Mouse (Mus musculus) adrenal gland, postnatal 25 days (tissue): Measurements from ENCODE around the gene Coro6. TPM values are rescaled to one million over a fixed set of nuclear protein-coding genes. Genes with fewer than 3 reads are reported as not detected.

Experiments used
- DNase-seq: peaks from one replicate; pipeline ENCODE4 v3.0.0; 2021; ENCODE audit warnings: mixed read lengths
- long read RNA-seq: library from polyadenylated mRNA; stranded (forward); transcript quantifications from one replicate; pipeline ENCODE4 v2.0.0, GENCODE M21; 2021
- total RNA-seq: library from RNA; stranded (reverse); gene quantifications from 2 replicates; pipeline ENCODE4 v1.2.3, GENCODE M21; 2021

The Coro6 gene
- total RNA-seq: 1.3 and 2.2 TPM in 2 replicates
- long read RNA-seq, partial matches to known transcripts: 0 of 1 reads
- long read RNA-seq, other reads (novel, unspliced or antisense): 1 of 1 reads

DNA sequence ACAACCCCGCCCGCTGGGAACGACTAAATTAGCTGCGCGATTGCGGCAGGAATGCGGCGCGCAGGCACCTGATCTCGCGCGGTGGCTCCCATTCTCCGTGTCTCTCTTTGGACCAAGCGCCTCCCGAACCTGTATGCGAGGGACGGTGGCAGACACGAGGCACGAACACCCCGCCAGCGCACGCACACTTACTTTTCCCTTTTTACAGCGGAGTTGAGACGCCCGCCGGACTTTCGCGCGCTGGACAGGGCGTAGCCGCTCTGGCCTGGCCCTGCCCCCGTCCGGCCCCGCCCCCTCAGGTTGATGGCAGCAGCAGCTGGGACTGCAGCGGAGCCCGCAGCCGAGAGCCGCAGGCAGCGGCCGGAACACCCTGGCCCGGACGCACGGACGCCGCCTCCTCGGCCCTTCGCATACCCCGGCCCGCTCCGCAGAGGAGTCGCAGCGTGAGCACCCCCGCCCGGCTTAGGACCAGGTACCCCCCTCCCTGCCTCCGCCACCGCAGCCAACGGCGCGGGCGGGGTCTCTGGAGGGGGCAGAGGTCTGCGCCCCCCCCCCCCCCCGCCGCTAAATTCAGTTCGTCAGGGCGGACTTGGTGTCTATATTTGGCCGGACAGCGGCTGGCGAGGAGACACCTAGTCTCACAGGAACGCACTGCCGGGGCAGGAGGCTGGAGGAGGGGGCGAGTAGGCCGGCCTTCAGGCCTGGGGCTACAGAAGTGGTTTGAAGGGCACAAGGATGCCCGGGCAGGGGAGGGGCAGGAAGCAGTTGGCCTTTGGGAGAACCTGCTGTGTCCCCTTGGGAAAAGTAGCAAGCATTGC is at the start of gene Coro6:
Coro6 (plus strand) TSS at position 129 of the 818 bp plus-strand sequence.
- DNase-seq: peak; percentile 84

DNA sequence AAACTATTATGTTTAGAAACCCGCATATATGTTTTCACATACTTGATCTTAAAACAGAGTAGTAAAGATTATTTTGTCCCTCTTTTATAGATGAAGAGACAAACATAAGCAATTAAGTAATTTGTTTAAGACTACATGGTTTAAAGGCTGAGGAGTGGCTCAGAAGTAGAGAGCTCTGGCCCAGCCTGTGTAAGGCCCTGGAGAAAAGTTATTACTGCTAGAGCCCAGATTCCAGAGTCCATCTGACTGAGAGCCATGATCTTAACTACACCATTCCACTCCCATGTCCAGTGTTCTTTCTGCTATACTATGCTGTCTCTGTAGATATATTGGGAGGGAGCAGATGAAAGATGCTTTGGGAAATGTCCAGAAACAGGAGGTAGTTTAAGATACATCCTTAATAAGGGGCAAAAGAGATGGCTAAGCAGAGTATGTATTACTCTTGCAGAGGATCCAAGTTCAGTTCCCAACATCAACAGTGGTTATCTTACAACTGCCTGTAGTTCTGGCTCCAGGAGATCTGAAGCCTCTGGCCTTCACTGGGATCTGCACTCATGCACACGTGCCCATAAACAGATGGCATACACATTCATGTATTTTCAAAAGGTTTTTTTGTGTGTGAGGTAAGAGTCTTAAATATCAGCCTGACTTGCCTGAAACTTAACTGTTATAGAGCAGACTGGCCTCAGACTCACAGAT is 47.9 kb upstream of the Coro6 start:
- no peak for DNase-seq

DNA sequence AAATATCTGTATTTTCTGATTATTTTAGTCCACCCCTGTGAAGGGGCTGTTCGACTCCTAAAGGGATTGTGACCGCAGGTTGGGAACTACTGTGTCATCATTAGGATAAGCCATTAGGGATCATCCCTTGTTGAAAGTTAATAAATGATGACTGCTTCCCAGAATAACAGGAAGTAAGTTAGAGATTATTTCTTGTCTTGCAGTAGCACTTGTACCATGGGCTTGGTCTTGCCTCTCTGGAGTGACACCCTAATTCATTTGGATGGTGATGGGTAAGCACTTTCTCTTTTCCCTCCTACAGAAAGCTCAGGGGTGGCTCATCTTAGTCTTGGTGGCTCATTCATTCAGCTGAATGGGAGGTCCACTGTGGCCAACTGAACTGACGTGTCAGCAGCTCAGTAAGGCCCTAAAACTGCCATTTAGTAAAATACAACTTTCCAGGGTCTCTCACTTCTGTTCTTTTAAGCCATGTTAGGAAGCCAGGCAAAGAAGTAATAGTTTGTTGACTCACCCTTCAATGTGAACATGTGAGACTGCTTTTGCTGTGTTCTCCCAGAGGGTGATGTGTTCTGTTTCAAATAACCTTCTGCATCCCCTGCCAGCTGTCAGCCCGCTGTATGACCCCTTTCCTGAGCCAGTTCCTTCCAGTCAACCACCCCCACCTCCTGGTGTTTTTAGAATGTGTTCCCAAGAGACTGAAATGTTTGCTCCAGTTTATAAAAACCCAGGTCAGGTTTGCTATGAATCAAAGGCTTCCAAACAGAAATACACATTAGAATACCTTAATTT is 45.8 kb upstream of the Coro6 start:
- DNase-seq: no peak

DNA sequence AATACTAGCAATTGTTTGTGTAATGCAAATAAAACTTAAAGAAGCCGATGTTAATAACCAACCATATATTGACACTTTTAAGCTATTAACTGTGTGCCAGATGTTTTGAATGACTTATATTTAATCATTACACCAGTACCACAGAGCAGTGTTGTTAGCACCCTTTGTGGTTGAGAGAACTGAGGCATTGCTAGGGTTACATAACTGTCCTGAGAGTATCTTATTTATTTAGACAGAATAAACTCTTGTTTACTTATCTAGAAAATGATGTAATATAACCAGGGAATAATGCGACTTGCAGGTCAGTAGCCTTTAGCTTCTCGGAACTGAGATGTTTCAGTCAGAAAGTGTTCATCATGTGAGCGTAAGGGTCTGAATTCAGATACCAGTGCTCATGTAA is 44.2 kb upstream of the Coro6 start:
- no peak for DNase-seq

DNA sequence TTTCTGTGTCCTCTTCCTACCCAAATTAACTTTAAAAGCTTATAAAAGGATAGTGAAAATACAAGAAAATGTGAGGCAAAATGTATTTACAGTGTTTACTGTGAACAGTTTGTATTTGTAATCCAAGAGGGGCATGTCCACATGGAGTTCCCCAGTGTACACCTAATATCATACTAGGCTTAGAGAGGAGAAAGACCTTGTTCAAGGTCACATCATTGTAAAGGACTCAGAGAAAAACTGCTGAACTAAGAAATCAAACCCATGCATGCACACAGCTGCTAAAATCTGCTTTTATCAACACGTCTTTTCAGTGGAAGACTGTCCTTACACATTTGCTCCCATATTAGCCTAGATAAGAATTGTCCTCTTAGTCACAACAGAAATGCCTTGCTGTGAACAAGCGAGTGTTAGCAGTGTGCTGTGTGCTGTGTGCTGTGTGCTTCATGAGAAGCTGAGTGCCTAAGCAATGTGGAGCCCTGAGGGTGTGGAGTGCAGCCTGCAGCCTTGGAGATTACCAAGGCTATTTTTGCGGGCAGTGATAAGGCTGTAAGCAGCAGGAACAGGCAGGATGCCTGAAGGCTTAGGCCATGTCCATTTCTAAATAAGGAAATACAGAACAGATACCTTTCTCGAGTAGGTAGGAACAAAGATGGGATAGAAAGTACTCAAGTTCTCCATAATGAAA is 38.9 kb upstream of the Coro6 start:
- DNase-seq: peak; percentile 8

DNA sequence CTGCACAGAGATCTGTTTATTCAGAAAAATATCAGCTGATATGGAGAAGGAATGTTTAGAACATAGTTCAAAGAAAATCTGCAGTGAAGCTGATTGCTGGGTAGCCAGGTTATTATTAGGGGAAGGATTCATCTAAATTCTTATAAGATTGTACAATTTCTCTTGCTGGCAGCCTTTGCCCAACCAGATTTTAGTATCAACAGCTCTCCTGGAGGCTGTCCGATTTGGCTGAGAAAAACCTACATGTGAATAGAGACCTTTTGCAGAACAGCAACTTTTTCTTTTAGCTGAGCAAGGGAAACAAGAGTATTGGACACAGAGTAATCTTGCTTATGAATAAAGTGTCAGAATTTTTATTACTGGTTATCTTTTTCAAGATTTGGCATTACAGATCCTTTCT is 33.8 kb upstream of the Coro6 start:
- no peak for DNase-seq

DNA sequence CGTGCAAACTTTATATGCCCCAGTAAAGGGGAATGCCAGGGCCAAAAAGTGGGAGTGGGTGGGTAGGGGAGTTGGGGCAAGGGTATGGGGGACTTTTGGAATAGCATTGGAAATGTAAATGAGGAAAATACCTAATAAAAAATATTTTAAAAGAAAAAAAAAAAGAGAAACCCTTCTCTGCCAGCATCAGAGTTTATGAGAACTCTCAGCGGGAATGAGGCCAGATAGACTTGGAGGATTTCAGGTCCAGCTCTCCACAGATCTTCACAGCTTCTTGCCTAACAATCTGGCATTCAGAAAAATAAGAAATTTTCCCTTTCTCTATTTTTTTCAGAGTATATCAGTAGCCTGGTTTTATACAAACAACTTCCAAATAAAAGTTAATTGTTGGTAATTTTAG is 25.2 kb upstream of the Coro6 start:
- no peak for DNase-seq

DNA sequence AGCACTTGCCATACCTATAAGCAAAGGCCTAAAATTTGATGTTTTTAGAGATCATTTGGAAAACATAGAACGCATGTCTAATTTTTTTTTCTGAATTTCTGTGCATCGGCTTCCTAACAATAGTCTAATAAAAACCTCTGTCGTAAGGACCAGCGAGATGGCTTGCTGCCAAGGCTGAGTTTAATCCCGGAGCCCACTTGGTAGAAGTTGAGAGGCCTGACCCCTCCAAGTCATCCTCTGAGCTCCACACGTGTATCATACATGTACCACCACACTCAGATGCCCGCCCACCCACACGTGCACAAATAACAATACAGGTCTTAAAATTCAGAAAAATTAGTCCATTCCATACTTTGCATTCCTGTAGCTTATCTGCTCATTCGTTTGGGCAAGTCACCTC is 22.1 kb upstream of the Coro6 start:
- no peak for DNase-seq

DNA sequence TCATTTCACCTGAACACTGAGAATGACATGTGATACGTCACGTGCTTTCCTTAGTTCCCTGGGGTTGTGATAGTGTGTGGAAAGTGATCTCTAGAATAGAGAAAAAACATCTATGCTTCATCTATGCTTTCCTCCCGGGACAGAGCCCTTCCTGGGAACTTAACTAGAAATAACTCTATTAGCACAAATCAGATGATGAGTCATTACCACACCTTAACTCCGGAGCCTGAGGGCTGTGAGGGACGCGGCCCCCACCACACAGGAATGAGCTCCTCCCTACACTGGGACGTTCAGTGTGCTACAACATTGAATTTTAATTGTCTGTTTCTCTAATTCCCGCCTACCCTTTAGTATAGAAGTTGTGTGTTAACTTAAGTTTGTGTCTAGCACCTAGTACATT is 21.2 kb upstream of the Coro6 start:
- DNase-seq: no peak

DNA sequence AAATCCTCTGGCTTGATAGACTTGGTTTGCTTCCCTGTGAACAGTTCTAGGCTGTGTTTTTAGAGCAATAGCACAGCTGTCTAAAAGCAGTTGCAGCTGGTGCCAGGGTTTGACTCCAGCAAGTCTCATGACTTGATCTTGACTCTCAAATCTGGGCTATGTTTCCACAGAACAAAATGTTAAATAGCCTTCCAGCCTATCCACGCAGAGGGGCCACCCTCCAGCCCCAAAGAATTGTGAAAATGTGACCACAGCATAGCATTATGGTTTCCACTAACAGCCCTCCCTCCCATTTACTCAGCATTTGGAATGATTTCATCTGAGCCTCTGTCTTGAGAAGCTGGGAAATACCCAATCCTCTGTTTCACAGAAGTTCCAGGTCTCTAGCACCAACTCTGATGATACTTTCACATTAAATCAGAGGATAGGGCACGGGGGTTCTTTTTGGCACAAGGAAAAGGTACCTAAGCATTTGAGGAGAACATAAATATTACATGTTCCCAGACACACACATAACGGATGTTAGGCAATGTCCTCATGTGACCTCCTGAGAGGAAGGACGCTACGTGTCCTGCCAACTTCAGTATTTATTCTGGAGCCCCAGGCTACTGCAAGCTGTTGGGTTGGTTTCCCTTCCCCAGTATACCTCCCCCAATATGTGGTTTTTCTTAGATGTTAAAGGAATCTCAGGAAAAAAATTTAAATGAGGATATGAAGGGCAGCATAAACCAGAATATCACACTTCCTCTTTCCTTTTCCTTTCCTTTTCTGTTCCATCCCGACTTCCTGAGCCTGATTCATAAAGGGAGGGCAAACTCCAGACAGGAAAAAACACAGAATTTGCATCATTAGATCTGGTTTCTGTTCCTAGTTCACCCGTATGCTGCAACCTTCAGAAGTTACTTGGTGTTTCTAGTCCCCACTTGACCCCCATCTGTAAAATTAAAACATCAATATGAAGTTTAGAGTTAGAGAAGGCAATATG is 19.7 kb upstream of the Coro6 start:
- DNase-seq: no peak

DNA sequence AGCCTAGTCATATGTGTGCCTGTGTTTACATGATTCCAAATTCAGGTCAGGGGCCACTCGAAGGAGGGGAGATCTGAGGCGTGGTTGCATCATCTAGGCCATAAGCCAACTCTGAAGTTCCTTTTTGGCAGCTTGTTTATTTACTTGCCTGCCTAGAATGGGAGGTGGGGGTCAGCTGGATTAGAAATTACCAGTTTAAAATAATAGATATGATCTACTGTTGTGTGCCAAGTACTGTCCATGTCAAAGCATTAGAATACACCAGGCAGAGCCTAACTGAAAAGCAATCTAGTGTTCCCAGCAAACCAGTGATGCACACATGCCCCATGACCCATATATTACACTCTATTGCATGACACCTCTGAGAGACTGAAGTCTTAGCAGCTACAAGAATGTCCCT is 17.3 kb upstream of the Coro6 start:
- no peak for DNase-seq

DNA sequence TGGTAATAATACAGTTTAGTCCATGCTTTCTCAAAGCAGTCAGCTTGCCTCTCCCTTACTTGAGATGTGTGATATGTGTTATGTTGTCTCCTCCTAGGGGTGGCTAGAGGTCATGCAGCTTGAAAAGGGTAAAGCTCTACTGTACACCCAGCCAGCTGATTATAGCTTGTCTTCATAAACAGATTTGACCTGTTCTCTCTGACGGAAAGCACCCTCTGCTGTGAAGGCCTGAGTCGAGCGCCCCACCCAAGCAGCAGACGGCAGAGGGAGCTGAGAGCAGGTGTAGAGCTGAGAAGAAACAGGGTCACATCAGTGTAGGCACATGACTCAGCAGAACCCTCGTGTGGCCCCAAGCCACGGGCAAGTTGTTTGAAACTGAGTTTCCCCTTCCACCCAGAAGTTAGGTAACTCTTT is 15.6 kb upstream of the Coro6 start:
- peak; percentile 27 for DNase-seq

DNA sequence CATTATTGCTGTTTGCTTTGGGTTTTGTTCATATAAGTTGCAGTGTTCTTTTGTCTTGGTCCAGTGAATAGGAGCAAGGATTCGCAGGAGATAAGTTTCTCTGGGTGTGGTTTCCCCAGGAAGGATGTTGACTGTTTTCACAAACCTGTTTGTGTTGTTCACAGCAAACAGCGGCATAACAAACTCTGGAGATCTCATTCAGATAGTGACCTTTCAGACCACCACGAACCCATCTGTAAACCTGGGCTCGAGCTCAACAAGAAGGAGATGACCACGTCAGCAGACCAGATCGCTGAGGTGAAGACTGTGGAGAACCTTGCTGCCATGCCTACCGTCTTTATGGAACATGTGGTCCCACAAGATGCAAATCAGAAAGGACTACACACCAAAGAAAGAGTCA is 13.0 kb upstream of the Coro6 start:
- DNase-seq: no peak

DNA sequence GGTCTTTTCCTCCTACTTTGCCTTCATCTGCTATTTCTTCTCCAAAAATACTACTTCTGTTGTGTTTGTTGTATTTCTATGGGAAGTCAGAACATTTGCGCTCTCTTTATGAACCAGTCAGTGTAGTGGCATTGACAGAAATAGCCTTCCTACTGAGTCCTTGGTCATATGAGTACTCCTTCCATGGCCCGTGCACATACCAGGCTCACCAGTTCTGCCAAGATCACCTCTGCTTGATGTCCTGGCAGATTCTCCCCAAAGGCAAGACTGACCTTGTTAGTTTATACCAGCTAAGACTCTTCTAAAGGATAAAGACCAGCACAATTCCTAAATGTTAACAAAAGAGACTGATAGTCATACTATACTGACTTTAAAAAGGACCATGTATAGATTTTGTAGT is 10.5 kb upstream of the Coro6 start:
- no peak for DNase-seq

DNA sequence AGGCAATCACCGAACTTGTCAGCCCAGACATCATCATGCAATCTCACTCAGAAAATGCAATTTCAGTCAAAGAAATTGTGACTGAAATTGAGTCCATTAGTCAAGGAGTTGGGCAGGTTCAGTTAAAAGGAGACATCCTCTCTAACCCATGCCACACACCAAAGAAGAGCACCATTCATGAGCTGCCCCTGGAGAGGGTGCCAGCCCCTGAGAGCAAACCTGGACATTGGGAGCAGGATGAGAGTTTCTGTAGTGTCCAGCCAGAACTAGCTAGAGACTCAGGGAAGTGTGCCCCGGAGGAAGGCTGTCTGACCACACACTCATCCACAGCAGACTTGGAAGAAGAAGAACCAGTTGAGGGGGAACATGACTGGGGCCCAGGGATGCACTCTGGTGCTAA is 8.8 kb upstream of the Coro6 start:
- DNase-seq: no peak

DNA sequence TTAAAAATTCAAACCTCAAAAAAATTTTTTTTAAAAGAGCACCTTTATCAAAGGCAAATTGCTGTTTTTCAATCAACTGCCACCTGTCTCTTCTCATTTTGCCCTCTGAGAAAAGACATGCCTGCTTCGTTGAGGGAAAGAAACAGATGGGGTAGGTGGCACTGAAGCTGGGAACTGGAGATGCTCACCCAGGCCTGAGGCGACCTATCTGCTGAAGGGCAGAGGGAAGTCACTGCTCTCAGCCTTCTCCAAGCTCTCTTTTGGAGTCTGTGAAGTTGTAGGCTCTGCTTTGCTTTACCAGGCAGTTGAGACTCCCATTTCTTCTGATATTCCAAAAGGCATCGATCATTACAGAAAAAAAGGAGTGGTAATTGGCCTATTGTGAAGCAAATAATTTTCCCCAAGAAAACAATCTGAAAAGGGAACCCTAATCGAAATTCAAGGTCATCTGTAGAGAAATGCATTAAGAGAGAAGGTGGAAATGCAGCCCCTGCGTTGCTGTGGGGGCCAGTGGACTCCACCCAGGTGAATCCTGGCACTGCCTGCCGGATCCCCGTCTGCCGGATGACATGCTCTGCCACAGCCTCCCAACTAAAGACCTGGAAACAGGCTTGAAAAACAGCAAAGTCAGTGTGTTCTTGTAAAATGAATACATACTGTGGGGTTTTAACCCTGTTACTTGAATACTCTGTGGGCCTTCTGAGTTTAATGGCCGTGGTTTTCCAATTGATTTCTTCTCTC is 6.3 kb upstream of the Coro6 start:
- no peak for DNase-seq

DNA sequence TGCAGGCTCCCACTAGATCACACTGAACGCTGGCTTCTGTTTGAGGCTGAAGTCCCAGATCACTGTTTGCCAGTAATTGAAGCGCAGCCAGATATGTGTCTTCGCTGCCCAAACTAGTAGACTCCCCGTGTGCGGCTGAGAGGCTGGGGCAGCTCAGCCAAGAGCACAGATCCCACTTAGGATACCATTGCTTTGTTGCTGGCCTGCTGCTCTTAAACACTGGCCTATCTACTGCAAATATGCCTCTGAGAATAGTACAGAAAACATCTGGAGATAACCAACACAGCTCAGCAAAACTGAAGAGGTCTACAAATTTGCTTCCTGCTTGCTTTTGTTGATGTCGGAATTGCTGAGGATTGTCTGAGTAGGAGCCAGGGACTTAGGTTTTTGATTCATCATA is 5.3 kb upstream of the Coro6 start:
- no peak for DNase-seq

DNA sequence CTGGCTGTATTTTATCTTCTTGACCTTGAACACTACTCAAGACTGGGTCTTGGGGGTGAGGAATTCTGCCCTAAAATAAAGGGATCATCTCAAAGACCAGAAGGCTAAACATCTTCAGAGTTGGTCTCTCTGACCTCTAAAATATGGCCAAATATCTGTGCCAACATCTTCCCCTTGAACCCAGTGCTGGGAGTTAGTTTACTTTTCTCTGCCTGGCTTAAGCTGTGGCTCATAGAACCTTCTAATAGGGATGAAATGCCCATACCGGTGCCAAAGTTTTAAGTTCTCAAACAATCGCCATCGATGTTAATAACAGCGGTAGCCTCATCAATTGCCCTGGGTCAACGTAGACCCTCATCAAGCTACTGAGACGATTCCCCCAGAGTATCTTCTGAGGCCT is 355 bp upstream of the Coro6 start:
- DNase-seq: no peak

DNA sequence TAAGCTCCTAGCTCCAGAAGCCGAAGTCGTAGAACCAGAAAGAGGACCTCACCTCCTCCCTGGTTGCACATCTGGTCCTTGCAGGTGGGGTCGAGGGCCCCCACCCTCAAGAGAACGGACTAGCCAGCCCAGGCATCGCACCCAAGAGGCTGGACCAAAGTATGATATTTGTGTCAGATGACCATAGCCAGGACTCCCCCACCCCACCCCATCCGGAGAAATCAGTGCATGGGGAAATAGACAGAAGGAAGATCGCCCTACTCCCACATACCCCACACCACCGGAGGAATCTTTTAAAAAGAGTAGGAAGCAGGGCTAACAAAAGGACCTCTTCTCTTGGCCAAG is 862 bp downstream of the Coro6 start:
- DNase-seq: no peak

DNA sequence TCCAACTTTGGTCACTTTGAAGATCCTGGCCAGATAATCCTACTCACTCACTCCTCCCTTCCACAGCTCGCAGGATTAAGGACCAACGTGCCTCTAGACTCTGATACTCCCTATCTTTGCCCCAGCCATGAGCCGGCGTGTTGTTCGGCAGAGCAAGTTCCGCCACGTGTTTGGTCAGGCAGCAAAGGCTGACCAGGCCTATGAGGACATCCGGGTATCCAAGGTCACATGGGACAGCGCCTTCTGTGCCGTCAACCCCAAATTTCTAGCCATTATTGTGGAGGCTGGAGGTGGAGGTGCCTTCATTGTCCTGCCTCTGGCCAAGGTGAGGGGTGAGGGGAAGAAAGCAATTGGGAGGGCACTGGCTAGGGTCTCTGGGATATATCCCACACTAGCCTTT is 1.6 kb downstream of the Coro6 start:
- DNase-seq: no peak

DNA sequence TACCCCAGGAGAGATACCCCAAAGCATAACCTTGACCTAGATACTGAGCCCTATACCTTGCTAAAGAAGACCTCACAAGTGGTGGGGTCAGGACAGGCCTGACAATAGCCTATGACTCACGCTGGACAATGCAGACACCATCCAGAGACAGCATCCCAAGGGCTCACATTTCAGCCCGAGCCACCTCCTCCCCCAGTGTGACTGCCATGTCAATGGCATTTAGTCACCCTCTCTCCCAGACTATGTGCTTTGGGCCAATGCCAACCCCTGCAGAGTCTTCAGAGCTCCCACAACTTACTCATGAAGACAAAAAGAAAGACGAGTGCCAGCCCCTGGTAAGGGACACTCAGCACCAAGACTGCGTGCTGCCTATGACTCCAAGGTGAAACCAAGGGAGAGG is 2.5 kb downstream of the Coro6 start:
- peak; percentile 74 for DNase-seq
